Mouse (Mus musculus) MEL-GATA-1-ER (cell line): ENCODE measurements around the gene Fam171a2.

Experiments
- DNase-seq: peaks from one replicate; pipeline ENCODE4 v3.0.0-alpha.2; 2012; ENCODE audit warnings: low read depth; ENCODE audit errors: extremely low read depth

Gene Fam171a2

GRCm38 (mm10) chr11:102435754-102436470 lies 11.6 kb downstream of the Fam171a2 start:
- DNase-seq: no peak

DNA sequence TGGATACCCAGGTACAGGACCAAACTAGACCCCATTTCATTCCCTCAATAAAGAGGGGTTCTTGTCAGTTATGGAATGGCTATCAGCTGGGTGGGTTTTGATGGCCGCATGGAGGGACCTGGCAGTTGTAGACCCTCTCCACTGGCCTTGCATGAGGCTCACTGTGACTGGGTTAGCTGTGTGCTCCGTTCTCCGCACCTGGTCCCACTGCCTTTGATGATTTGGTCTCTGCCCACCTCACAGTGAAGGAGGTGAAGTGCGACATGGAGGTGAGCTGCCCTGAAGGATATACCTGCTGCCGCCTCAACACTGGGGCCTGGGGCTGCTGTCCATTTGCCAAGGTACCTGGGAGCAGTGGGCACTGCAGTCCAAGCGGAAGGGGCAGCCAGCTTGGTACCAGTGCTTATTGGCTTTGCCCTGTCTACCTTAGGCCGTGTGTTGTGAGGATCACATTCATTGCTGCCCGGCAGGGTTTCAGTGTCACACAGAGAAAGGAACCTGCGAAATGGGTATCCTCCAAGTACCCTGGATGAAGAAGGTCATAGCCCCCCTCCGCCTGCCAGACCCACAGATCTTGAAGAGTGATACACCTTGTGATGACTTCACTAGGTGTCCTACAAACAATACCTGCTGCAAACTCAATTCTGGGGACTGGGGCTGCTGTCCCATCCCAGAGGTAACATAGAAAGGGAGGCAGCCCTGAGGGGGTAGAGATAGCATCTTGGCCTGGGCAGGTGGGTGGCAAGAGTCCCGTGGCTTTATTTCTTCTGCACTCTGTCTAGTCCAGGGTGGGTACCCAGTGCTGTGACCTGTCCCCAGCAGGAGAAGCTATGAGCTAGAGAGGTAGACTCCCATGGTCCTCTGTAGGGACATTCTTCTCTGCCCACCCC lies 12.4 kb downstream of the Fam171a2 start:
- DNase-seq: no peak

- no peak for DNase-seq
Observed at GRCm38 (mm10) chr11:102434406-102434805, 13.1 kb downstream of the Fam171a2 start.

- DNase-seq: no peak
Observed at GRCm38 (mm10) chr11:102433866-102434265, 13.6 kb downstream of the Fam171a2 start.

GRCm38 (mm10) chr11:102432896-102433295 lies 14.6 kb downstream of the Fam171a2 start:
- DNase-seq: no peak

DNA sequence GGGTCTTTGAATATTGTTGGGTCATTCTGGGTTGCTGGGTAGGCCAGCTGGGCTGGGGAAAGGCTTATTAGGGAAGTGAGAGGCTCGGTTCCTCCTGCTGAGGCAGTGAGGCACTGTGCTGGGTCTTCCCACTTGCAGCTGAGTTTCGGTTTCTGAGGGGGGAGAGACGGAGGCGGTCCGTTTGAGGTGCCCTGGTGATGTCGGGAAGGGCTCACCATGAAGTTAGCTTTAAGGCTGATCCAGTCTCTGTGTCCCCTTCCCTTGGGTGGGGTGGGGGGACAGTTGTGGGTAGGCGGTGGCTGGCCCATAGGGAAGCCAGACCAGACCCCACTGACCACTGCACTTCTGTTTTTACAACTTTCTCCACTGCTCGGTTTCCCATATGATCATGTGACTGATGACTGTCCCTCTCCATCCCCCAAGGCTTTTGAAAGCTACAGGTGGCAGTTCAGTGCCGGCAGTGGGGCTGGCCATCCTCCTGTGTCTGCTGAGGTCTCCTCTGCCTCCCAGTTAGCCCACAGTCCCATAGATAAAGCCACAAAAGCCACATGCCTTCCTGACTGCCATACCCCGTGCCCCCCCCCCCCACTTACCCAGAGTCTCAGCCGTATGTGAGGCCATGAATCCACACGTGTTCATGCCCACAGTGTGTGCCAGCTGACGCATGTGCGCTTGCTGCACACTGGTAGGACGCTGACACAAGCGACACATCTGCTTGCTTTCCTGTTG lies 15.2 kb downstream of the Fam171a2 start:
- no peak for DNase-seq

- DNase-seq: no peak
Observed at GRCm38 (mm10) chr11:102431728-102432114, 15.8 kb downstream of the Fam171a2 start.

DNA sequence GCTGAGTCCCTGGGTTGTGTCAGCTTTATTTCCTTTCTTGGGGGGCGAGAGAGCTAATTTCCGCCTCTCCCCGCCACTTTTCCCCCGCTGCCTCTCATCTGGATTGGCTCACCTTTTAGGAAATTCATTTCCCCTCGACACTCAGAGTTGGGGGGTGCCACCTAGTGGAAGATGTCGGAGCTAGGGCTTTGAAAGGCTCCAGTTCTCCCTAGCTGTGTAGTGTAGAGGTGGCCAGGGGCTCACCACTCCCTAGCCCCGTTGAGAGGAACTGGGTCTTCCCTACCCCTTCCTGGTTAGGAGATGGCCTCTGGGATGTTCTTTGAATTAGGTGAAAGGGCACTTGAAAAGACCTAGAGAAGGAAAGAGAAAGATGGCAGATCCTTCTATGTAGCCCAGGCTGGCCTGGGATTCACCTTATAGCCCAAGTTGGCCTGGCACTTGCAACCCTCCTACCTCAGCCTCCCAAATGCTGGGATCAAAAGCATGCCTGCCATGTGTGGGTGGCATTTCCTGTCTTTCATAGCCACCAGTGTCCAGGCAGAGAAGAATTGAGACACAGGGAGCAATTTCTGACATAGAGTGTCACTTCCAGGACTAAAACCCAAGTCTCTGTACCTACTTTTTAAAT lies 16.4 kb downstream of the Fam171a2 start:
- no peak for DNase-seq

DNA sequence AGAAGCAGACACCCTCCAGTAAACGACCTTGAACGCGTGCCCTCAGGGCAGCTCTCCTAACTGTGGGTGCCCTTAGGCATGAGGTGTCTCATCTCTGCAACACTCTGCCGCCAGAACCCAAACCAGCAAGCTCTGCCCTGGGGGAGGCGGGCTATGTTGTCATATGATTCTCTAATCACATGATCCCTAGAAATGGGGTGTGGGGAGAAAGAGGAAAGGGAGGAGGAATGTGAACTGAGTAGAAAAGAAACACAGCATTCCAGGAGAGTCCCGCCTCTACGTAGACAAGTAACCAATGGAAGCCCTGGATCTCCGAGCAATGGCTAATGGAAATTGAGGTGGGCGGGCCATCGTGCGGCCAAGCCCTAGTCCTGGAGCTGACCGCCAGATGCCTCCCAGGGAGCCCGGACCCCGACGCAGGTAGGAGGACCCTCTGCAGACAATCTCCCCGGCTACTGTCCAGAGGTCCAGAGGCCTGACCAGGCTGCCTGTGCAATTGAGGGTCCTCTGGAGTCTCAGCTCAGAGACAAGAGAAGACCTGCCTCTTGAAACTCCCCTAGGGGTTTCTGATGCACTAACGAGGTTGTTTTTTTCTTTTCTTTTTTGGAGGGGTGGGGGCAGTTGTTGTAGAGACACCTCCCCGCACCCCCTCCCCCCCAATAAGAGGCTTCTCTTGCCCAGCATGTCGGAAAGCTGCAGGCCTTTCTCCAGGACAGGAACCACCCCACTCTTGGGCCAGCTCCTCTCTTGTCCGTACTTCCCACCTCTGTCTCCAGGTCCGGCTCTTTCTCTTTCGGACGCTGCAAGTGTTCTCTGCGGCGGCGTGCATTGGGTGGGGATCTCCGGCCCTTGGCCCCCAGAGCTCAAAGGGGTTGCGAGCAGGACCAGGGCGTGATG lies 17.1 kb downstream of the Fam171a2 start, which contains the start of gene Grn:
Gene Grn, plus strand, starts transcription at position 195 of the 897 bp plus-strand sequence.
- peak; percentile 94 for DNase-seq

GRCm38 (mm10) chr11:102429551-102429950 lies 17.9 kb downstream of the Fam171a2 start:
- no peak for DNase-seq

GRCm38 (mm10) chr11:102428981-102429540 lies 18.4 kb downstream of the Fam171a2 start:
- no peak for DNase-seq

DNA sequence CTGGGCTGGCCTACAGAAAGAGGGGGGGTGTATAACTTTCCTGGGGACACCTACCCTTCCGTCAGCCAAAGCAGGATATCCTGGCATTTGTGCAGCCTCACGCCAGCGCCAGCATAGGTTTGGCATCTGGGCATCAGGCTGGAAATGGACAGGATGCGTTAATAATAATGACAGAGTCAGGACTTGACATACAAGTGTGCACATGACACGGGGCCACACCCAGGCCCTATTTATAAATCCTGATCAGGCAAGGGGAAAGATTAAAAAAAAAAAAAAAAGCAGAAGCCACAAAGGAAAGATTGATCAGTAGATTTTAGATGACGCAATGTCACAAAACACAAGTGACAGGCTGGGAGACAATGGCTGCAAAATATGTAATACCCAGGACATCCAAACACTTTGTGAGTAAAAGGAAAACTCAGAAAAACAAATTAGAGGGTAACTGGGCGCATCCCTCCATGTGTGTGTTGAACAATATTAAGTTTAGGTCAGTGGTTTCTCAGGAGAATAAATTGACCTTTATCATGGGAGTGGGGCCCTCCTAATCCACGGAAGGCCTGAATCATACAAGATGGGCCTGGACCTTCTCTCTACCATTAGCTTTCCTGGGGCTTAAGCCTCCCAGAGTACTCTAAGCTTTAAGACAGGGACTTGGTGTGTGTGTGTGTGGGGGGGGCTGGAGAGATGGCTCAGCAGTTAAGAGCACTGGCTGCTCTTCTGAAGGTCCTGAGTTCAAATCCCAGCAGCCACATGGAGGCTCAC lies 21.7 kb downstream of the Fam171a2 start:
- DNase-seq: no peak

GRCm38 (mm10) chr11:102424666-102425065 lies 22.8 kb downstream of the Fam171a2 start:
- no peak for DNase-seq

- DNase-seq: no peak
Observed at GRCm38 (mm10) chr11:102421559-102421958, 25.9 kb downstream of the Fam171a2 start.

GRCm38 (mm10) chr11:102418887-102419286 lies 28.6 kb downstream of the Fam171a2 start:
- no peak for DNase-seq

DNA sequence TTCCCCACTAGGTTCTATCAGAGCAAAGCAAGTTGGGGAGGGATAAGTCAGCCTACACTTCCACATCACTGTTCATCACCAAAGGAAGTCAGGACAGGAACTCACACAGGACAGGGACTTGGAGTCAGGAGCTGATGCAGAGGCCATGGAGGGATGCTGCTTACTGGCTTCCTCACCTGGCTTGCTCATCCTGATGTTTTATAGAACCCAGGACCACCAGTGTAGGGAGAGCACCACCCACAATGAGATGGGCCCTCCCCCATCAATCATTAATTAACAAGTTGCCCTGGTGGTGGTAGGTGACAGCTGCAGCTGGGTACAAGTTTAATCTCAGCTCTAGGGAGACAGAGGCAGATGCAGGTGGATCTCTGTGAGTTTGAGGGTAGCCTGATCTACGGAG lies 30.3 kb downstream of the Fam171a2 start:
- no peak for DNase-seq

DNA sequence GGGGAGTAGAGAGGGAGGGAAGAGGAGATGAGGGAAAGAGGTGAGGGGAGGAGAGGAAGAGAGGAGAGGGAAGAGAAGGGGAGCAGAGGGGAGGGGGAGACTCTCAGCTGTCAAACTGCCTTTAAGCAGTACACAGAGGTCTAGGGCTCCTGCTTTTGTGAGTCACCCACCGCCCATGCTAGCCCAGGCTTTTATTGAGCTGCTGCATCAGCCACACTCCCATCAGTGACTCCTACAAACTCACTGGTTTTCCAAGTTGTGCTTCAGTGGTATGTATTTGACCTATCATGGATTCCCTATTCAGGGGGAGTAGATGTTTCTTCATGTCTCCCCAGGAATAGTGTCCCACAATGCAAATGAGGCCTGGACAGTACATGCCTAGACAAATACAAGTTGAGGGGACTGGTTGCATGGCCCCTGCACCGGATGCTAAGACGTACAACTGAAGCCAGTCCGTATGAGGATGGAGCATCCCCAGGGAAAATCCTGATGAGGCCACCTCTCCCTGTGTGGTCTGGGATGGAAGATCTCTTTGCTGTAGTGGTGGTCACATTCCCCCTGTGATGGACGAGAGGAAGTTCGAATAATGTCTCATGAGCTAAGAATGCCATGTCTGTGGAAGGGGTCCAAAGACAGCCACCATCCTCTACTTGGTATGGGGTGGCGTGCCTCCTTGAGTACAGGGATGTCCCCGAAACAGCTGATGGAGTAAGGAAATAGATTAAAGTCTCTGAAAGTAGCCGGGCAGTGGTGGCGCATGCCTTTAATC lies 32.3 kb downstream of the Fam171a2 start:
- no peak for DNase-seq

DNA sequence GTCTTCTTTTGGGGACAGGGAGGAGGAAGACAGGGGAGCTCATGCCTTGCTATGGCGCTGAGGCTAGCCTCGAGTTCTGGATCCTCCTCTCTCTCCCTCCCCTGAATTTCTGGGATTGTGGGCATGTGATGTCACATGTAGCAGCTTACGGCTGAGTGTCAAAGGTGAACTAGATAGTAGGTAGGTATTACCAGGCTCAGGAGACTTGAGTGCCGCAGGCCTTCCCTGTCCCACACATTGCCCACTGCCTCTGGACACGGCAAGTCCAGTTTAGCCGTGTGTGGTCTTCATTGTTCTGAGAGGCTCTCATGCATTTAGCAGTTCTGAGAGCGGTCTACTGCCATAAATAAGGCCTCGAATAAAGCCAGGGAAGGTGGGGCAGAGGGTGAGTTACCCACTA lies 34.4 kb downstream of the Fam171a2 start:
- DNase-seq: no peak
